Mouse (Mus musculus) forebrain, embryonic 10.5 days (tissue): Measurements from ENCODE around the gene Eefsec. TPM values are rescaled to one million over a fixed set of nuclear protein-coding genes. Genes with fewer than 3 reads are reported as not detected.
A peak's percentile ranks its signal among the peaks of the same experiment; 100 is the strongest.

Source experiments
- DNase-seq: peaks from one replicate; pipeline ENCODE4 v3.0.0-alpha.2; 2017; ENCODE audit warnings: low spot score; ENCODE audit errors: extremely low spot score
- H3K27ac ChIP-seq: fragments of 300-500 bp; sonication (generic); 2 replicates; pipeline ENCODE4 v1.5.1; 2016; ENCODE audit warnings: mild to moderate bottlenecking
- H3K27me3 ChIP-seq: fragments of 300-500 bp; sonication (generic); 2 replicates; pipeline ENCODE4 v1.6.1; 2016; ENCODE audit warnings: mild to moderate bottlenecking; ENCODE audit not compliant: poor library complexity, severe bottlenecking
- H3K36me3 ChIP-seq: fragments of 300-500 bp; sonication (generic); replicated peaks from 2 replicates; pipeline ENCODE4 v1.6.1; 2016; ENCODE audit warnings: mild to moderate bottlenecking, moderate library complexity
- H3K4me1 ChIP-seq: fragments of 300-500 bp; sonication (generic); 2 replicates; pipeline ENCODE4 v1.6.1; 2016
- H3K4me3 ChIP-seq: fragments of 300-500 bp; sonication (generic); 2 replicates; pipeline ENCODE4 v1.5.1; 2016; ENCODE audit warnings: mild to moderate bottlenecking, moderate library complexity
- H3K9me3 ChIP-seq: fragments of 300-500 bp; sonication (generic); 2 replicates; pipeline ENCODE4 v1.6.1; 2016; ENCODE audit warnings: mild to moderate bottlenecking, moderate library complexity
- WGBS: fragments of 180-500 bp; shearing (Covaris S2); methylation state at CpG from one replicate; pipeline ENCODE4 v1.1.7; 2016; 5-methylcytosine and 5-hydroxymethylcytosine counted together
- polyA plus RNA-seq: library from polyadenylated mRNA; unstranded; fragments of >200 nt; fragmentation: Nextera tagmentation; extraction: Ambion mirVana; gene quantifications from 2 replicates; pipeline ENCODE4 v1.2.1, GENCODE M21; 2016

Gene Eefsec
- polyA plus RNA-seq, 1 experiment from 2014 or later = 38.6 TPM

DNA sequence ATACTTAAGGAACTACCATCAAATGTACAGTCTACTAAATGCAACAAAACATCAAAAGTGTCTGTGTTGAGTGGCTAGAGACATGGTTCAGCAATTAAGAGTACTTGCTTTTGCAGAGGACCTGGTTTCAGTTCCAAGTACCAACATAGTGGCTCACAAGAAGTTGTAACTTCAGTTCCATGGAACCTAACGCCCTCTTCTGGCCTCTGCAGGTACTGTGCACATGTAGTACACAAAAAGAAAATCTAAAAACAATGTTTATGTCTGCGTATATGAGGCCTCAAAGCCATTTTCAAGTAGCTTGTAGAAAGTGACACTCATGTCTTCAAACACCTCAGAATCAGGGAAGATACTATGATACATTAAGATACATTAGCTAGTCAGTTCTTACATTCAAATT lies 48.4 kb downstream of the Eefsec start:
- H3K4me3 ChIP-seq = no peak overlapping the region
- no peak overlapping the region for H3K27ac ChIP-seq
- no peaks in the 10 kb centered on the region for H3K36me3 ChIP-seq
- DNase-seq = no peak
- H3K4me1 ChIP-seq = peaks cover 12% of the 10 kb centered on the region
- H3K9me3 ChIP-seq = no peaks in the 10 kb centered on the region
- no peaks in the 10 kb centered on the region for H3K27me3 ChIP-seq
- 68% methylated on average over 2 of the region's 2 CpGs for WGBS

DNA sequence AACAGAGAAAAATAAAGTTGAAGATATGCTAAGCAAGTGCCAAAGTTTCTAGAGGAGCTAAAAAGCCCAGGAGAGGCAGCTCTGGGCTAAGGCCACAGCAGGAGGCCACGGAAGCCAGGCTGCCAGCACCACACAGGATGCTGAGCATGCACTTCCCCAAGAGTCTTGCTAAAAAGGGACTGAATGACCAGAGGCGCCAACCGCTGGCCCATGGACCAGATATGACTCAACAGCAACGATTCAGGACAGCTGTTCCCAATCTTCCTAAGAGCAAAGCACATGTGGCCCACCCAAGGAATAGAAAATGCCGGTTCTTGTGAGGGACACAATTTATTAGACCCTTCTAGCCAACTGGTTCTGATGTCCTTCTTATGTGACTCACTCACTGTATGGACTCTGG lies 57.4 kb downstream of the Eefsec start:
- H3K27me3 ChIP-seq = no peaks in the 10 kb centered on the region
- no peak for DNase-seq

DNA sequence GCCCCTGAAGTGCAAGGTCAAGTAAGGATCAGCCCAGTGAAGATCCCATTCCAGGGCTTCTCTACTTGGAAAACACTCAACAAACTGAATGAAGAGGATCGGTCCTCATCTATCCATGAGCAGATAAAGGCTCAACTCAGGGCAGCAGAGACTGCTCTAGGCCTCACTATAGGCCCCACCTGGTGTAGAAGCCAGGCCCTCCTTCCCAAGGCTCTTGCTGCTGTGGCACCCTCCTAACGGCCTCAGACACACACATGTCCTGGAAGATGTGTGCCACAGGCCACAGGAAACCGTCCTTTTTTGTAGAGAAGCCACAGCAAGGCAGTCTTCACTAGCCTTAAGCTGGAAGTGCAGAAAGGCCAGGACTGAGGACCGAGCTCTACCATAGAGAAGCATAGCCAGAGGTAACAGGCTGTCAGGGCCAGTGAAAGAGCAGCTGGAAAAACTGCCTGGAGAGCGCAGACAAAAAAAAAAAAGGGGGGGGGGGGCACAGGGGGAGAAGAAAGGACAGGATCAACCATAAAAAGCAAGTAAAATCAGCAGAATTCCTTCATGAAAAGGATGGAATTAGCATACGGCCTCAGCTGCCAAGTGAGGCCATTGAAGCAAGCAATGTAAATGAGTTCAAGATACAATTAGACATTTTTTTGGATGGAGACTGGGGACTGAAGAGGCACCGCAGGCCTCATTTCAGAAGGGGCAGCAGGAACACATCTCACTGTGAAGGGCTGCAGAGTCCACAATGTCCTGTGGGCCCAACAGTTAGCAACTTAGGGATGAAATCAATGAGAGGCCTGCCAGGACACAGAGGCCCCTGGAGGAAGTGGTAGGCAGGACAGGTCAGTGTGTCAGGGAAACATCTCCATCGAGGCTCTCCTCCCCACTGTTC lies 58.3 kb downstream of the Eefsec start:
- 60% methylated on average over 8 of the region's 8 CpGs for WGBS
- no peaks in the 10 kb centered on the region for H3K9me3 ChIP-seq
- no peaks in the 10 kb centered on the region for H3K36me3 ChIP-seq
- H3K27ac ChIP-seq = peak overlapping the region; percentile 85
- H3K4me3 ChIP-seq = no peak overlapping the region
- DNase-seq = peak; percentile 21
- peaks cover 64% of the 10 kb centered on the region for H3K4me1 ChIP-seq
- H3K27me3 ChIP-seq = no peaks in the 10 kb centered on the region

More for the DNA sequence above, 57.4 kb downstream of the Eefsec start:
- H3K4me3 ChIP-seq = no peak overlapping the region
- no peaks in the 10 kb centered on the region for H3K36me3 ChIP-seq
- 62% methylated on average over 5 of the region's 5 CpGs for WGBS
- H3K9me3 ChIP-seq = no peaks in the 10 kb centered on the region
- H3K27ac ChIP-seq = peak overlapping the region; percentile 85; the same call in 1 of the 2 replicates
- H3K4me1 ChIP-seq = peaks cover 67% of the 10 kb centered on the region

DNA sequence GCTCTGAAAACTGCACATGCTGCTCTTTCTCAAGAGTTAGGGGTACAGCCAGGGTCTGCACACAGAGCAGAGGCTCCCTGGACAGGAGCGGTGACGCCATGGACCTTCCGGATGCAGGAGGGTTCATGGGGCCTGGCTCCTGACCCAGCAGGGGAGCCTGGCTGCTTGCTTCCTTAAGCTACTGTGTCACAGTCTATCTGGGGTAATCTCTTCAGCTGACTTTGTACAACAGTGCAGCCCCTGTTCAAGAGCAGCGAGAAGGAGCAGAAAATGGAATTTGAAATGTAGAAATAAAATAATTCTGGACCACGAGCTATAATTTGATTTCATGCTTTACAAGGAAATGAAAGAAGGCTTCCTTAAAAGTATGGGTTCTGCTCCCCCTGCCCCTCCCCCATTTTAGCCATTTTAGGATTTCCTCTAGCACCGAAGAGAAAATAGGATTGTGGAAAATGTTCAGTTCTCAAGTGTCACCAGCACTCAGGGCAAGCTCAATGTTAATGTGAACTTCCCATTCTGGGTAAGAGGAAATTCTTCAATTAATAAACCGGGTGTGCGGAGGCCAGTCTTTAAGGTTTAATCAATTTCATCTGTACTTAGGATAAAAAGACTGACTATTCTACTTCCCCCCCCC lies 61.8 kb downstream of the Eefsec start:
- Histone ChIP-seq H3K27ac (peak overlapping the region; percentile 79), H3K4me1 (peaks cover 56% of the 10 kb centered on the region), H3K9me3 (no peaks in the 10 kb centered on the region), H3K36me3 (no peaks in the 10 kb centered on the region), H3K27me3 (no peaks in the 10 kb centered on the region), H3K4me3 (no peak overlapping the region)
- DNase-seq = no peak
- 65% methylated on average over 8 of the region's 8 CpGs for WGBS

DNA sequence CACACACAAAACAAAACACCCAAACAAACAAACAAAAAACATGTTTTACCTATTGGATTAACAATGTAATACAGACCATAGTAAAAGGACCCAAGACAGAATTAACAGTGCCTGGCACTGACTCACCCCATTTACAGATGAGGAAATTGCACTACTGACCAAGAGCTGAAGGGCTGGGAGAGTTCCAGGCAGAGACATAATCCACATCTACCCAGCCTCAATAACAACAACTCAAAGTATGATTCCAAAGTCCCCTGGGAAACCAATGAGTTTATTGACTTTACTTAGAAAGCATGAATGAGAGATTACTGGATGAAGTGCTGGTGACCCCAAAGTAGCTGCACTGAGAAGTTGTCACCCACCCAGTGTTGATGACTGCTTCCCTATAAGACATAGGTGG lies 62.6 kb downstream of the Eefsec start:
- H3K9me3 ChIP-seq = no peaks in the 10 kb centered on the region
- no peaks in the 10 kb centered on the region for H3K36me3 ChIP-seq
- peaks cover 54% of the 10 kb centered on the region for H3K4me1 ChIP-seq
- no peak overlapping the region for H3K4me3 ChIP-seq
- H3K27me3 ChIP-seq = no peaks in the 10 kb centered on the region
- no peak for DNase-seq
- H3K27ac ChIP-seq = peak overlapping the region; percentile 79; the same call in 1 of the 2 replicates

DNA sequence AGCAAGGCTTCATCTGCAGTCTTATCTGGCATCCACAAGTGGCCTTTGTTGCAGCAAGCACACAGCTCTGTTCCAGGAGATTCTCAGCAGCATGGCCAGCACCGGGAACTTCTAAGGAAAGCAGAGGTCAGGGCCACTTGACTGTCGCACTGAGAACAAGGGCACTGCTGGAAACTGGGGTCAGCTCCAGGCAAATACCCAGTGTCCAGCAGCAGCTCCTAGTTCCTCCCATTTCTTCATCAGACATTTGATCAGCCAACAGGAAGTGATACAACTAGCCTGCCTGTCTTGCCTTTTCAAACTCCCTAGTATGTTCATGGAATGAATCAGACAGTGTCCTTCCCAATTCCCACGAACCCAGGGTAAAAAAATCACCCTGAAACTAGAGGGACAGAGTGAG lies 66.6 kb downstream of the Eefsec start:
- Histone ChIP-seq H3K4me3 (no peak overlapping the region), H3K27ac (peak overlapping the region; percentile 65), H3K9me3 (no peaks in the 10 kb centered on the region), H3K27me3 (no peaks in the 10 kb centered on the region), H3K36me3 (0 out of 2 replicates have a peak, but pooled peaks cover 3% of the 10 kb centered on the region), H3K4me1 (peaks cover 22% of the 10 kb centered on the region)
- WGBS = 47% methylated on average over 3 of the region's 3 CpGs
- no peak for DNase-seq

GRCm38 (mm10) chr6:88378829-88379228 lies 67.5 kb downstream of the Eefsec start:
- 88% methylated on average over 1 of the region's 1 CpGs for WGBS
- H3K4me1 ChIP-seq = peaks cover 13% of the 10 kb centered on the region; the same call in 1 of the 2 replicates
- no peaks in the 10 kb centered on the region for H3K9me3 ChIP-seq
- no peak overlapping the region for H3K4me3 ChIP-seq
- H3K27me3 ChIP-seq = no peaks in the 10 kb centered on the region
- H3K36me3 ChIP-seq = 0 out of 2 replicates have a peak, but pooled peaks cover 3% of the 10 kb centered on the region
- no peak overlapping the region for H3K27ac ChIP-seq
- no peak for DNase-seq

DNA sequence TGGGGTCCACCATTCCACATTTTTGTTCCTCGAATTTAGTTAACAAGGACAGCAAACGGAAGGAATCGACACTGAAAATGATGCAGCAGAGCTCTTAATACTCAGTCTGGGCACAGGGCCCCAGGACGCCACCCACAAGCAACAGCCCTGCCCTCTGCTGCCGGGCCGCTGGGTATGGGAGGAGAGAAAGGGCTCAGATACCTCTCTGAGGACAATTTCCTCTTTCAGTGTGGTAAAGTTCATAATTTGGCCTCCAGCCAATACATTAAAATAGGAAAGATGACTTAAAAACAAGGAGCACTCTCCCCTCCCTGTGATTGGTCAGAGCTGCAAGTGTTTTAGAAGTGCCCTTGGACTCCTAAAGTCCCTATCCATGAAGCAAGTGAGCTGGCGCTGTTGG lies 72.1 kb downstream of the Eefsec start:
- H3K4me3 ChIP-seq = no peak overlapping the region
- peaks cover 8% of the 10 kb centered on the region; the same call in 1 of the 2 replicates for H3K36me3 ChIP-seq
- H3K4me1 ChIP-seq = peaks cover 3% of the 10 kb centered on the region; the same call in 1 of the 2 replicates
- WGBS = 91% methylated on average over 7 of the region's 7 CpGs
- H3K9me3 ChIP-seq = no peaks in the 10 kb centered on the region
- no peaks in the 10 kb centered on the region for H3K27me3 ChIP-seq
- DNase-seq = no peak
- no peak overlapping the region for H3K27ac ChIP-seq

GRCm38 (mm10) chr6:88369851-88370635 lies 76.3 kb downstream of the Eefsec start:
- WGBS = 94% methylated on average over 8 of the region's 8 CpGs
- no peak overlapping the region for H3K4me3 ChIP-seq
- H3K36me3 ChIP-seq = peaks cover 4% of the 10 kb centered on the region; the same call in 1 of the 2 replicates
- H3K27ac ChIP-seq = no peak overlapping the region
- no peak for DNase-seq
- H3K27me3 ChIP-seq = no peaks in the 10 kb centered on the region
- no peaks in the 10 kb centered on the region for H3K9me3 ChIP-seq
- H3K4me1 ChIP-seq = no peaks in the 10 kb centered on the region

DNA sequence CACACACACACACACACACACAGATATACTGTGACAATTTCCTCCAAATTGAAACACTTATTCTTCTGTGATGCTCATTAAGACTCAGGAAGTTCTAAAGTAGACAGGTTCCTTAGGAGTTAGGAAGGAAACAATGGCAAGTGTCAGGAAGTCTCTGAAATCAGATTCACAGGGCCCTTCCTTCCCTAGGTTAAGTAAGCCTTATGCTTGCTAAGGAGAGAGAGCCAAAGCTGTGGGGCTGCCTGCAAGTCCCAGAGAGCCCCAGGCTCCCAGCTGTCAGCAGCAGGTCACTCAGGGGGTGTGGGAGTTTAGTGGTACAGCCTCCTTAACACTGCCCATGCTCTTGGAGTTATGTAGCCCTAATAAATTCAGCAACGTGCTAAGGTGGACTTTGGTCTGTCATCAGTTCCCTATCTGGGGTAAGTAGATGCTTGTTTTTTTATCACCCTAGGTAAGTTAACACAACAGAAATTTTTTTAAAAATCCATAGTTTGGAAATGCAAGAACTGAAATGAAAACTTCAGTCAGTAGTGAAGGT lies 82.8 kb downstream of the Eefsec start:
- DNase-seq = no peak
- Histone ChIP-seq H3K36me3 (0 out of 2 replicates have a peak, but pooled peaks cover under 1% of the 10 kb centered on the region), H3K9me3 (no peaks in the 10 kb centered on the region), H3K27me3 (no peaks in the 10 kb centered on the region), H3K27ac (no peak overlapping the region), H3K4me1 (no peaks in the 10 kb centered on the region), H3K4me3 (no peak overlapping the region)
- 74% methylated on average over 1 of the region's 1 CpGs for WGBS

DNA sequence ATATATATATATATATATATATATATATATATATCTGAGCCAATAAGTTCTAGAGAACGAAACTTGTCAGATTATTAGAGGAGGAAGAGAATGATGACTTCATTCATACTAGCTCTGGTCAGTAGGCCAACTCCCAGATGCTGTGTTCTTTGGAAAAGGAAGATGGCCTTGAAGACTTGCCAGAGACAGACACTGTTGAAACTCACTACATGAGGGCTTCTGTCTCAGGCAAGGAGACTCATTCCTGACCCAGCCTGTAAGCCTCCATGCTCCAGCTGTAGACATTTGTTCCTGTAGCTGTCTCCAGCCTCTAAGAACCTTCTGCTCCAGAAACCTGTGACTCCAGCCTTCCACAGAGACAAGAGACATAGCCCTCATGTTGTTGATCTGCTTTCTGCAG lies 85.2 kb downstream of the Eefsec start:
- no peak for DNase-seq

GRCm38 (mm10) chr6:88358210-88358609 lies 88.1 kb downstream of the Eefsec start:
- no peaks in the 10 kb centered on the region for H3K27me3 ChIP-seq
- H3K4me3 ChIP-seq = no peak overlapping the region
- H3K27ac ChIP-seq = no peak overlapping the region
- peaks cover 22% of the 10 kb centered on the region for H3K36me3 ChIP-seq
- 0 out of 2 replicates have a peak, but pooled peaks cover under 1% of the 10 kb centered on the region for H3K4me1 ChIP-seq
- DNase-seq = no peak
- H3K9me3 ChIP-seq = no peaks in the 10 kb centered on the region

More for the DNA sequence above, 85.2 kb downstream of the Eefsec start:
- Histone ChIP-seq H3K9me3 (no peaks in the 10 kb centered on the region), H3K4me1 (no peaks in the 10 kb centered on the region), H3K36me3 (0 out of 2 replicates have a peak, but pooled peaks cover 7% of the 10 kb centered on the region), H3K4me3 (no peak overlapping the region), H3K27me3 (no peaks in the 10 kb centered on the region), H3K27ac (no peak overlapping the region)
- WGBS = 88% methylated on average over 1 of the region's 1 CpGs
